Comparison of ENCODE assay signal across 19 mouse cellular contexts in genomic region chr7:46390226-46390625, GRCm38 (mm10). TPM values are rescaled to one million over a fixed set of nuclear protein-coding genes. Genes with fewer than 3 reads are reported as not detected.
DNase-seq lines count a peak whose midpoint lies in the region; ATAC-seq and TF ChIP-seq lines count a peak whose summit lies in the region.
"Had no signal": no experiment of that assay in that cellular context is flagged by ENCODE, and none has a peak within 500 bp of the region (broad histone marks: within the 10 kb centered on the region; RNA-seq: fewer than 3 reads in every experiment).

No protein-coding gene starts in this region.

- no peaks in the 10 kb centered on the region; the same call in 1 of the 2 replicates for H3K27me3 ChIP-seq in liver, adult 2 months (ENCODE audit: control insufficient read depth, insufficient read depth, low read length)
- H3K27me3 ChIP-seq in liver, embryonic 11.5 days (replicated peaks; ENCODE audit: control insufficient read depth, insufficient read depth, low read length): peaks cover 24% of the 10 kb centered on the region
- H3K27me3 ChIP-seq in spleen, adult 2 months (ENCODE audit: control insufficient read depth, insufficient read depth, low read length): no peaks in the 10 kb centered on the region

- H3K9ac ChIP-seq in liver, adult 2 months (ENCODE audit: low read depth, low read length): no peak overlapping the region
- no peak overlapping the region for H3K9ac ChIP-seq in liver, embryonic 11.5 days (ENCODE audit: low read depth, low read length)
- H3K9ac ChIP-seq: forebrain, embryonic 13.5 days; forebrain, postnatal 0 days; hindbrain, embryonic 12.5 days had no signal

- no peaks in the 10 kb centered on the region for H3K9me3 ChIP-seq in liver, embryonic 11.5 days (ENCODE audit: control insufficient read depth, low read length)
- H3K9me3 ChIP-seq: embryonic facial prominence, embryonic 10.5 days; forebrain, embryonic 13.5 days; hindbrain, embryonic 12.5 days had no signal

- H3K4me3 ChIP-seq in liver, adult 2 months (ENCODE audit: insufficient read depth, low read depth, low read length): no peak overlapping the region
- H3K4me3 ChIP-seq in liver, embryonic 11.5 days (ENCODE audit: low read depth, low read length): no peak overlapping the region
- H3K4me3 ChIP-seq in spleen, adult 2 months (ENCODE audit: extremely low read depth, insufficient read depth, insufficient read length): no peak overlapping the region
- H3K4me3 ChIP-seq: embryonic facial prominence, embryonic 10.5 days; forebrain, embryonic 13.5 days; hindbrain, embryonic 12.5 days had no signal

- no peaks in the 10 kb centered on the region for H3K79me2 ChIP-seq in liver, adult 2 months (ENCODE audit: control insufficient read depth, insufficient read depth, low read length)

- no peak overlapping the region for H3K27ac ChIP-seq in liver, adult 2 months (replicated peaks; ENCODE audit: insufficient read depth, low read depth, low read length)
- H3K27ac ChIP-seq in liver, embryonic 11.5 days (ENCODE audit: low read depth, low read length): no peak overlapping the region
- H3K27ac ChIP-seq in spleen, adult 2 months (ENCODE audit: insufficient read depth, low read length): peak overlapping the region; percentile 16; the same call in 1 of the 2 replicates
- H3K27ac ChIP-seq: embryonic facial prominence, embryonic 10.5 days; forebrain, embryonic 13.5 days; hindbrain, embryonic 12.5 days; hindbrain, postnatal 0 days had no signal

- no peak for TF ChIP-seq CTCF in liver, adult 2 months (IDR thresholded peaks at IDR 0.05; ENCODE audit: low read depth, low read length)
- no peak for TF ChIP-seq CTCF in spleen, adult 2 months (IDR thresholded peaks at IDR 0.05; ENCODE audit: extremely low read depth, insufficient read depth, insufficient read length, insufficient replicate concordance)

- H3K4me1 ChIP-seq in liver, adult 2 months (ENCODE audit: control insufficient read depth, insufficient read depth, low read length): no peaks in the 10 kb centered on the region
- no peaks in the 10 kb centered on the region for H3K4me1 ChIP-seq in liver, embryonic 11.5 days (replicated peaks; ENCODE audit: control insufficient read depth, insufficient read depth, low read length)
- peaks cover 30% of the 10 kb centered on the region; the same call in 1 of the 2 replicates for H3K4me1 ChIP-seq in spleen, adult 2 months (ENCODE audit: control insufficient read depth, insufficient read depth, insufficient read length)
- H3K4me1 ChIP-seq: forebrain, embryonic 13.5 days; hindbrain, embryonic 12.5 days had no signal

- DNase-seq in liver, adult 2 months (ENCODE audit: extremely low read depth, low read depth, low spot score): peak; percentile 18
- no peak for DNase-seq in liver, embryonic 11.5 days (ENCODE audit: low spot score)
- no peak for DNase-seq in spleen, adult 2 months (ENCODE audit: low read depth in 1 of 2, low spot score in 2 of 2)
- no peak for DNase-seq in spleen, postnatal 14 days (ENCODE audit: low spot score in 2 of 2)
- peak; percentile 14 for DNase-seq in adipocyte (ENCODE audit: low spot score)
- no peak for DNase-seq in cerebellum, adult 18-20 months
- DNase-seq in adrenal gland, adult 2 months: no peak
- DNase-seq: adrenal gland, postnatal 25 days; cerebellum, adult 2 months; forebrain, postnatal 0 days; gastrocnemius, postnatal 14 days; heart, postnatal 10 days; heart, postnatal 4 days had no signal

- WGBS in liver, adult 2 months: 49% methylated on average over 4 of the region's 4 CpGs
- 63% methylated on average over 4 of the region's 4 CpGs for whole genome bisulfite sequencing in liver, embryonic 11.5 days
- 37% methylated on average over 4 of the region's 4 CpGs for WGBS in spleen, adult 2 months

- H3K4me2 ChIP-seq in liver, embryonic 11.5 days: no peak overlapping the region
- H3K4me2 ChIP-seq: forebrain, embryonic 13.5 days; hindbrain, embryonic 12.5 days had no signal

- H3K36me3 ChIP-seq in liver, adult 2 months (ENCODE audit: control insufficient read depth, insufficient read depth, low read length): no peaks in the 10 kb centered on the region
- H3K36me3 ChIP-seq in liver, embryonic 11.5 days (ENCODE audit: control insufficient read depth, insufficient read depth, low read length): no peaks in the 10 kb centered on the region
- no peaks in the 10 kb centered on the region for H3K36me3 ChIP-seq in spleen, adult 2 months (ENCODE audit: control insufficient read depth, insufficient read depth, low read length)
- H3K36me3 ChIP-seq: embryonic facial prominence, embryonic 10.5 days; hindbrain, embryonic 12.5 days had no signal

- no peak for ATAC-seq in liver, embryonic 11.5 days (replicated peaks; ENCODE audit: low FRiP score)
- ATAC-seq: forebrain, embryonic 13.5 days; forebrain, postnatal 0 days; hindbrain, postnatal 0 days had no signal

- TF ChIP-seq POLR2A in liver, adult 2 months (IDR thresholded peaks at IDR 0.05; ENCODE audit: extremely low read depth, insufficient read depth, low read length): no peak
- no peak for TF ChIP-seq POLR2A in spleen, adult 2 months (IDR thresholded peaks at IDR 0.05; ENCODE audit: low read depth, low read length)

RNA-seq across cellular contexts. Expression of gene Kcnc1, which starts 6.1 kb away (rescaled TPM):
- under 0.01 and 0.07 TPM in 2 replicates for total RNA-seq in liver, adult 2 months (2014; rRNA removed)
- polyA plus RNA-seq in liver, adult 2 months (2012; rRNA removed): not detected in 2 replicates
- polyA plus RNA-seq in liver, embryonic 11.5 days (2014; fragmentation: Nextera tagmentation; extraction: Ambion mirVana): 0.25 and 0.32 TPM in 2 replicates
- polyA plus RNA-seq in spleen, adult 2 months (2012; rRNA removed): 1.2 and 1.4 TPM in 2 replicates
- under 1 TPM; 0.28 to 0.37 TPM for total RNA-seq in adrenal gland, adult 2 months (2021)
- polyA plus RNA-seq in adrenal gland, adult 2 months (2012; rRNA removed): 0.75 and 0.76 TPM in 2 replicates
- polyA plus RNA-seq: heart, embryonic 14.5 days had no signal

RNA-seq across cellular contexts. Expression of gene Myod1, which starts 14.0 kb away (rescaled TPM):
- not detected in 2 replicates for total RNA-seq in liver, adult 2 months (2014; rRNA removed)
- not detected in 2 replicates for polyA plus RNA-seq in liver, adult 2 months (2012; rRNA removed)
- polyA plus RNA-seq in liver, embryonic 11.5 days (2014; fragmentation: Nextera tagmentation; extraction: Ambion mirVana): 2.1 and 2.3 TPM in 2 replicates
- 0.06 and 0.13 TPM in 2 replicates for polyA plus RNA-seq in spleen, adult 2 months (2012; rRNA removed)
- total RNA-seq in adrenal gland, adult 2 months (2021): not detected
- polyA plus RNA-seq in adrenal gland, adult 2 months (2012; rRNA removed): not detected in 2 replicates
- total RNA-seq: adrenal gland, postnatal 25 days; forebrain, postnatal 0 days; heart, postnatal 10 days; heart, postnatal 4 days had no signal
- polyA plus RNA-seq: cerebellum, adult 2 months; forebrain, embryonic 13.5 days; forebrain, postnatal 0 days; gonadal fat pad, adult 2 months; heart, embryonic 14.5 days had no signal

Comparison
In these comparisons a context has a peak if more than half of its experiments do, and no peak if none do; other contexts are left out.
1. DNase-seq: peak in liver, adult 2 months (single experiment) and adipocyte (single experiment); none in liver, embryonic 11.5 days (single experiment), spleen, adult 2 months (0 of 2), spleen, postnatal 14 days (0 of 2), cerebellum, adult 18-20 months (0 of 2) and adrenal gland, adult 2 months (single experiment).